Comparison of ENCODE assay signal across 16 mouse cellular contexts in the genomic region with DNA sequence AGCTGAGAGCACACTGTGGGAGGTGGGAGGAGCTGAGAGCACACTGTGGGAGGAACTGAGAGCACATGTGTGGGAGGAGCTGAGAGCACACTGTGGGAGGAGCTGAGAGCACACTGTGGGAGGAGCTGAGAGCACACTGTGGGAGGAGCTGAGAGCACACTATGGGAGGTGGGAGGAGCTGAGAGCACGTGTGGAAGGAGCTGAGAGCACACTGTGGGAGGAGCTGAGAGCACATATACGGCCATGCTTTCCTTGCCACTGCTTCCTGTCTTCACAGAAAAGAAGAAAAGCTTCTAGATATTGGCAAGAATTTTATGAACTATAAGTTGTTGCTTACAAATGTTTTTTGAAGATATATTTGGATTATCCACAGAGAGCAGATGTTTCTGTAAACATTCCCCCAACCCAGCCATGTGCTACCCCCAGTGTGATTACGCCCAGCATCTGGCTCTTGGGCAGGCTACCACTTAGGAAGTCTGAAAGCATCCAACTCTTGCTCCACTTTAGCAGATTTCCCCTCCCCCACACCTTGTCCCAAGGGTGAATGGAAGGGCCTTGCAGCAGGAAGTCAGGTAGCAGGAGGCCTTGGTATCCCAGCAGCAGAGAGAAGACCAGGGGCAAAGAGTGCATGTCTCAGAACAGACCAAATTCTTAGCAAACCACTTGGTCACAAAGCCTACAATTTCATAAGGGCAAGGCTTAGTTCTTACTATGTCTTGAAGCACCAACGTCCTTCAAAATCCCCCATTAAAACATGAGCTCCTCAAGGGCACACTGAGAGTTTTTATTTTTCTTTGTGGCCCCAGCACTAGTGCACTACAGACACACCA.
A peak's percentile ranks its signal among the peaks of the same experiment; 100 is the strongest.
DNase-seq lines count a peak whose midpoint lies in the region; ATAC-seq and TF ChIP-seq lines count a peak whose summit lies in the region.
"Had no signal": no experiment of that assay in that cellular context is flagged by ENCODE, and none has a peak within 500 bp of the region (broad histone marks: within the 10 kb centered on the region; RNA-seq: fewer than 3 reads in every experiment).

No protein-coding gene starts in this region.

- peak; percentile 49 for DNase-seq in cerebellum, adult 9-11 months
- DNase-seq in cerebellum, adult 11-12 months, result no peak
- DNase-seq in lung, embryonic 14.5 days, result peak; percentile 71
- DNase-seq in lung, postnatal 4 days, result no peak
- DNase-seq in liver, result no peak
- no peak for DNase-seq in left cerebral cortex, adult 11 months (ENCODE audit: low spot score)
- DNase-seq: gastrocnemius, postnatal 25 days; kidney, adult 11 months; right cerebral cortex, postnatal 25 days; thymus, postnatal 36 days had no signal

- H3K4me3 ChIP-seq in lung, embryonic 14.5 days (ENCODE audit: low read depth, low read length), result no peak overlapping the region
- no peak overlapping the region for H3K4me3 ChIP-seq in embryonic facial prominence, embryonic 15.5 days (replicated peaks)
- H3K4me3 ChIP-seq in stomach, embryonic 14.5 days (ENCODE audit: low read depth, low read length), result no peak overlapping the region
- H3K4me3 ChIP-seq: forebrain, embryonic 10.5 days; liver, embryonic 12.5 days; midbrain, embryonic 10.5 days; neural tube, embryonic 13.5 days had no signal

- no peaks in the 10 kb centered on the region for H3K27me3 ChIP-seq in lung, embryonic 14.5 days (ENCODE audit: insufficient read depth, low read length)
- H3K27me3 ChIP-seq in embryonic facial prominence, embryonic 15.5 days, result no peaks in the 10 kb centered on the region
- no peaks in the 10 kb centered on the region for H3K27me3 ChIP-seq in stomach, embryonic 14.5 days (ENCODE audit: control insufficient read depth, insufficient read depth, low read length)
- H3K27me3 ChIP-seq: liver, embryonic 12.5 days; neural tube, embryonic 13.5 days had no signal

- no peaks in the 10 kb centered on the region for H3K36me3 ChIP-seq in lung, embryonic 14.5 days (ENCODE audit: insufficient read depth)
- H3K36me3 ChIP-seq in embryonic facial prominence, embryonic 15.5 days, result no peaks in the 10 kb centered on the region
- no peaks in the 10 kb centered on the region for H3K36me3 ChIP-seq in stomach, embryonic 14.5 days (ENCODE audit: control insufficient read depth, insufficient read depth, low read length)
- H3K36me3 ChIP-seq: forebrain, embryonic 10.5 days; liver, embryonic 12.5 days; midbrain, embryonic 10.5 days; neural tube, embryonic 13.5 days had no signal

- peak; percentile 48 for ATAC-seq in lung, embryonic 14.5 days (ENCODE audit: insufficient read depth)
- 0 out of 2 replicates have a peak, but pooled peaks have one; percentile 7 for ATAC-seq in embryonic facial prominence, embryonic 15.5 days (ENCODE audit: insufficient number of reproducible peaks, low FRiP score, low TSS enrichment, low read depth)
- no peak for ATAC-seq in stomach, embryonic 14.5 days (ENCODE audit: insufficient number of reproducible peaks, insufficient read depth, low FRiP score, low read depth)
- ATAC-seq: liver, embryonic 12.5 days had no signal

- H3K9ac ChIP-seq in lung, embryonic 14.5 days, result no peak overlapping the region
- no peak overlapping the region for H3K9ac ChIP-seq in embryonic facial prominence, embryonic 15.5 days
- H3K9ac ChIP-seq in stomach, embryonic 14.5 days (replicated peaks; ENCODE audit: low read depth, low read length), result no peak overlapping the region
- H3K9ac ChIP-seq: liver, embryonic 12.5 days; neural tube, embryonic 13.5 days had no signal

- 49% methylated on average over 4 of the region's 4 CpGs for WGBS in lung, embryonic 14.5 days
- WGBS in embryonic facial prominence, embryonic 15.5 days, result 52% methylated on average over 4 of the region's 4 CpGs
- WGBS in stomach, embryonic 14.5 days, result 46% methylated on average over 4 of the region's 4 CpGs

- H3K4me1 ChIP-seq in lung, embryonic 14.5 days (ENCODE audit: insufficient read depth), result peaks cover 19% of the 10 kb centered on the region; the same call in 1 of the 2 replicates
- peaks cover 19% of the 10 kb centered on the region for H3K4me1 ChIP-seq in embryonic facial prominence, embryonic 15.5 days
- H3K4me1 ChIP-seq in stomach, embryonic 14.5 days (ENCODE audit: control insufficient read depth, insufficient read depth, low read length), result peaks cover 36% of the 10 kb centered on the region; the same call in 1 of the 2 replicates
- H3K4me1 ChIP-seq: liver, embryonic 12.5 days had no signal

- TF ChIP-seq CTCF in lung, embryonic 14.5 days (IDR thresholded peaks at IDR 0.05; ENCODE audit: low read depth), result no peak

- no peak overlapping the region for H3K4me2 ChIP-seq in lung, embryonic 14.5 days
- H3K4me2 ChIP-seq in embryonic facial prominence, embryonic 15.5 days (replicated peaks), result no peak overlapping the region
- H3K4me2 ChIP-seq in stomach, embryonic 14.5 days (replicated peaks; ENCODE audit: low read depth, low read length), result no peak overlapping the region
- H3K4me2 ChIP-seq: liver, embryonic 12.5 days; neural tube, embryonic 13.5 days had no signal

- H3K9me3 ChIP-seq in lung, embryonic 14.5 days (ENCODE audit: low read depth, low read length), result no peaks in the 10 kb centered on the region
- H3K9me3 ChIP-seq in embryonic facial prominence, embryonic 15.5 days (replicated peaks), result no peaks in the 10 kb centered on the region
- no peaks in the 10 kb centered on the region for H3K9me3 ChIP-seq in stomach, embryonic 14.5 days (ENCODE audit: control insufficient read depth, low read depth, low read length)
- H3K9me3 ChIP-seq: forebrain, embryonic 10.5 days; liver, embryonic 12.5 days; midbrain, embryonic 10.5 days; neural tube, embryonic 13.5 days had no signal

- H3K27ac ChIP-seq in lung, embryonic 14.5 days (ENCODE audit: low read depth), result peak overlapping the region; percentile 56
- H3K27ac ChIP-seq in embryonic facial prominence, embryonic 15.5 days (replicated peaks), result no peak overlapping the region
- peak overlapping the region; percentile 63; the same call in 1 of the 2 replicates for H3K27ac ChIP-seq in stomach, embryonic 14.5 days (ENCODE audit: low read length)
- H3K27ac ChIP-seq: forebrain, embryonic 10.5 days; liver, embryonic 12.5 days; midbrain, embryonic 10.5 days; neural tube, embryonic 13.5 days had no signal

Comparison
In these comparisons a context has a peak if more than half of its experiments do, and no peak if none do; other contexts are left out.
1. DNase-seq: peak in cerebellum, adult 9-11 months (single experiment) and lung, embryonic 14.5 days (single experiment); none in cerebellum, adult 11-12 months (single experiment), lung, postnatal 4 days (0 of 2), liver (single experiment) and left cerebral cortex, adult 11 months (single experiment).